Mouse (Mus musculus): Measurements from ENCODE around the gene Krtap4-13.

DNA sequence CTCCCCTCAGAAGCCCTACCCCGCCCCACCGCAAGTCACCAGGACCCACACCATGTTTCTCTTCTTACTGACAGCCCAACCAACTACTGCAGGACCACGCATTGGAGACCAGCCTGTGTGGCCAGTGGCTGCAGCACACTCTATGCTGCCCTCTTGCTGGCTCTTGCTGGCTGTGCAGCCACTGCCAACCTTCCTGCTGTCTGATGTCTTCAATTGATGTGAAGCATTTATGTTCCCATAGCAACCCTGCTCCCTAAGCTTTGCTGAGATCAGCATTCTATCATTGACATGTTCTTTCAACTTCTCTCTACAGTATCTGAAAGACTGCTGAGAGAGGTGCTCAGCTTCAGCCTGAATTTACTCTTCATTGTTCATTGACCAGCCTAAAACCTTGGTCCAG is 44.4 kb upstream of the Krtap4-13 start:
- no peak for TF ChIP-seq GATA1 (IDR thresholded peaks at IDR 0.05; ENCODE audit: borderline replicate concordance, low read length)
- no peak for TF ChIP-seq FLI1 (IDR thresholded peaks at IDR 0.05; ENCODE audit: low read length)

Measured in megakaryocyte, embryonic 14.5 days (primary cell).